Comparison of ENCODE assay signal across 9 mouse cellular contexts in genomic region chr10:52234654-52234981, GRCm38 (mm10). TPM values are rescaled to one million over a fixed set of nuclear protein-coding genes. Genes with fewer than 3 reads are reported as not detected.
DNase-seq lines count a peak whose midpoint lies in the region; ATAC-seq and TF ChIP-seq lines count a peak whose summit lies in the region.
"Had no signal": no experiment of that assay in that cellular context is flagged by ENCODE, and none has a peak within 500 bp of the region (broad histone marks: within the 10 kb centered on the region; RNA-seq: fewer than 3 reads in every experiment).

No protein-coding gene starts in this region.

- no peak for TF ChIP-seq CTCF in bone marrow macrophage, adult 2 months (IDR thresholded peaks at IDR 0.05; ENCODE audit: low read depth, low read length)

- H3K9ac ChIP-seq in heart, embryonic 13.5 days: peak overlapping the region; percentile 93
- H3K9ac ChIP-seq in hindbrain, embryonic 12.5 days: peak overlapping the region; percentile 88; the same call in 1 of the 2 replicates
- peak overlapping the region; percentile 85 for H3K9ac ChIP-seq in midbrain, embryonic 11.5 days (ENCODE audit: low read length)

- H3K36me3 ChIP-seq in heart, embryonic 13.5 days: no peaks in the 10 kb centered on the region
- no peaks in the 10 kb centered on the region for H3K36me3 ChIP-seq in hindbrain, embryonic 12.5 days
- no peaks in the 10 kb centered on the region for H3K36me3 ChIP-seq in midbrain, embryonic 11.5 days (ENCODE audit: control insufficient read depth, insufficient read depth, low read length)
- H3K36me3 ChIP-seq: G1E had no signal

- H3K4me3 ChIP-seq in heart, embryonic 13.5 days: peak overlapping the region; percentile 85
- peak overlapping the region; percentile 61; the same call in 1 of the 2 replicates for H3K4me3 ChIP-seq in bone marrow macrophage, adult 2 months (ENCODE audit: insufficient read depth, low read length)
- H3K4me3 ChIP-seq in hindbrain, embryonic 12.5 days: peak overlapping the region; percentile 86
- peak overlapping the region; percentile 72 for H3K4me3 ChIP-seq in midbrain, embryonic 11.5 days (ENCODE audit: low read depth, low read length)

- peaks cover 14% of the 10 kb centered on the region for H3K4me1 ChIP-seq in heart, embryonic 13.5 days
- no peaks in the 10 kb centered on the region for H3K4me1 ChIP-seq in bone marrow macrophage, adult 2 months (ENCODE audit: control insufficient read depth, insufficient read depth, low read length)
- H3K4me1 ChIP-seq in hindbrain, embryonic 12.5 days: peaks cover 7% of the 10 kb centered on the region
- peaks cover 5% of the 10 kb centered on the region; the same call in 1 of the 2 replicates for H3K4me1 ChIP-seq in midbrain, embryonic 11.5 days (ENCODE audit: control insufficient read depth, insufficient read depth, low read length)

- no peak overlapping the region for H3K27ac ChIP-seq in heart, embryonic 13.5 days (replicated peaks)
- H3K27ac ChIP-seq in bone marrow macrophage, adult 2 months (ENCODE audit: insufficient read depth, low read depth, low read length): no peak overlapping the region
- no peak overlapping the region for H3K27ac ChIP-seq in hindbrain, embryonic 12.5 days
- H3K27ac ChIP-seq in midbrain, embryonic 11.5 days (ENCODE audit: low read depth, low read length): no peak overlapping the region

- no peak for TF ChIP-seq POLR2A in bone marrow macrophage, adult 2 months (IDR thresholded peaks at IDR 0.05; ENCODE audit: borderline replicate concordance, low read depth, low read length)

- peak overlapping the region; percentile 90 for H3K4me2 ChIP-seq in heart, embryonic 13.5 days
- peak overlapping the region; percentile 87 for H3K4me2 ChIP-seq in hindbrain, embryonic 12.5 days (replicated peaks)
- peak overlapping the region; percentile 61 for H3K4me2 ChIP-seq in midbrain, embryonic 11.5 days

- 24% methylated on average over 7 of the region's 7 CpGs for WGBS in heart, embryonic 13.5 days
- 23% methylated on average over 7 of the region's 7 CpGs for WGBS in hindbrain, embryonic 12.5 days
- 21% methylated on average over 7 of the region's 7 CpGs for WGBS in midbrain, embryonic 11.5 days

- no peak for DNase-seq in heart, adult 9 months (ENCODE audit: low spot score in 2 of 2)
- DNase-seq in midbrain, embryonic 11.5 days (ENCODE audit: low spot score, missing footprints): no peak
- no peak for DNase-seq in gastrocnemius, postnatal 10 days
- no peak for DNase-seq in cerebellum, postnatal 25 days

- H3K27me3 ChIP-seq in heart, embryonic 13.5 days (replicated peaks): no peaks in the 10 kb centered on the region
- 0 out of 2 replicates have a peak, but pooled peaks cover 6% of the 10 kb centered on the region for H3K27me3 ChIP-seq in hindbrain, embryonic 12.5 days
- H3K27me3 ChIP-seq in midbrain, embryonic 11.5 days (ENCODE audit: control insufficient read depth, insufficient read depth, low read length): no peaks in the 10 kb centered on the region

- ATAC-seq in heart, embryonic 13.5 days (ENCODE audit: extremely low read depth, insufficient number of reproducible peaks, low FRiP score, low TSS enrichment): no peak
- ATAC-seq in hindbrain, embryonic 12.5 days (ENCODE audit: low FRiP score): no peak
- no peak for ATAC-seq in midbrain, embryonic 11.5 days (ENCODE audit: low FRiP score)
- ATAC-seq in megakaryocyte, adult 5-6 weeks (ENCODE audit: poor library complexity, severe bottlenecking): no peak

- H3K9me3 ChIP-seq in heart, embryonic 13.5 days: no peaks in the 10 kb centered on the region
- H3K9me3 ChIP-seq in hindbrain, embryonic 12.5 days (replicated peaks): no peaks in the 10 kb centered on the region
- no peaks in the 10 kb centered on the region for H3K9me3 ChIP-seq in midbrain, embryonic 11.5 days (ENCODE audit: control insufficient read depth, low read length)

RNA-seq across cellular contexts. Expression of gene Dcbld1, which starts 1.2 kb away (rescaled TPM):
- polyA plus RNA-seq in heart, embryonic 13.5 days (2015; fragmentation: Nextera tagmentation; extraction: Ambion mirVana): 8.0 and 8.5 TPM in 2 replicates
- polyA plus RNA-seq in bone marrow macrophage, adult 2 months (2012; ENCODE audit: insufficient read depth, insufficient read length, missing spikeins): not detected in 2 replicates
- polyA plus RNA-seq in hindbrain, embryonic 12.5 days (2016; fragmentation: Nextera tagmentation; extraction: Ambion mirVana): 25.9 and 27.5 TPM in 2 replicates
- polyA plus RNA-seq in midbrain, embryonic 11.5 days (2014; fragmentation: Nextera tagmentation; extraction: Ambion mirVana): 16.5 and 17.4 TPM in 2 replicates
- total RNA-seq in megakaryocyte, adult 5-6 weeks (2015): 0.48 TPM in 1 of 2 replicates, not detected in the other
- not detected in 2 replicates for total RNA-seq in megakaryocyte, adult 5-6 weeks (2017)
- 1 to 10 TPM; 3.7 TPM for total RNA-seq in gastrocnemius, postnatal 10 days (2021)
- polyA plus RNA-seq: G1E had no signal

RNA-seq across cellular contexts. Expression of gene Ros1, which starts 39.6 kb away (rescaled TPM):
- polyA plus RNA-seq in heart, embryonic 13.5 days (2015; fragmentation: Nextera tagmentation; extraction: Ambion mirVana): not detected in 2 replicates
- polyA plus RNA-seq in bone marrow macrophage, adult 2 months (2012; ENCODE audit: insufficient read depth, insufficient read length, missing spikeins): not detected in 2 replicates
- polyA plus RNA-seq in hindbrain, embryonic 12.5 days (2016; fragmentation: Nextera tagmentation; extraction: Ambion mirVana): not detected in 2 replicates
- not detected in 2 replicates for polyA plus RNA-seq in midbrain, embryonic 11.5 days (2014; fragmentation: Nextera tagmentation; extraction: Ambion mirVana)
- total RNA-seq in megakaryocyte, adult 5-6 weeks (2015): not detected in 2 replicates
- not detected in 2 replicates for total RNA-seq in megakaryocyte, adult 5-6 weeks (2017)
- under 1 TPM; 0.16 TPM for total RNA-seq in gastrocnemius, postnatal 10 days (2021)
- polyA plus RNA-seq: G1E had no signal
